Mouse (Mus musculus) heart, adult 2 months (tissue): ENCODE measurements around the gene Tspo2. TPM values are rescaled to one million over a fixed set of nuclear protein-coding genes. Genes with fewer than 3 reads are reported as not detected.

Experiments used
- DNase-seq, 2 experiments: peaks; one replicate each; pipeline ENCODE4 v3.0.0; 2021
- H3K27ac ChIP-seq: fragments of 200-600 bp; 2 replicates; pipeline ENCODE4 v1.8.1; 2022
- H3K27me3 ChIP-seq: fragments of 200-500 bp; 2 replicates; pipeline ENCODE4 v1.6.1; 2012; ENCODE audit warnings: mild to moderate bottlenecking, low read length, inconsistent platforms, mixed read lengths; ENCODE audit not compliant: control insufficient read depth, insufficient read depth
- H3K36me3 ChIP-seq: fragments of 200-500 bp; 2 replicates; pipeline ENCODE4 v1.6.1; 2012; ENCODE audit warnings: low read length, inconsistent platforms; ENCODE audit not compliant: control insufficient read depth, insufficient read depth
- H3K4me1 ChIP-seq: fragments of 200-500 bp; 2 replicates; pipeline ENCODE4 v1.6.1; 2011; ENCODE audit warnings: low read length; ENCODE audit not compliant: control insufficient read depth, insufficient read depth
- H3K4me3 ChIP-seq: fragments of 200-600 bp; 2 replicates; pipeline ENCODE4 v1.8.1; 2022
- H3K79me2 ChIP-seq: fragments of 200-500 bp; replicated peaks from 2 replicates; pipeline ENCODE4 v1.6.1; 2012; ENCODE audit warnings: mild to moderate bottlenecking, inconsistent platforms, low read length, moderate library complexity, mixed read lengths; ENCODE audit not compliant: control insufficient read depth, insufficient read depth
- H3K9ac ChIP-seq: fragments of 200-500 bp; 2 replicates; pipeline ENCODE4 v1.6.1; 2012; ENCODE audit warnings: low read depth, mild to moderate bottlenecking, control low read depth, inconsistent platforms, low read length, mixed read lengths
- CTCF ChIP-seq: fragments of 200-600 bp; IDR thresholded peaks from 2 replicates; pipeline ENCODE4 v1.8.1; 2022; ENCODE audit warnings: antibody characterized with exemption, mild to moderate bottlenecking, moderate library complexity
- EP300 ChIP-seq: fragments of 200-500 bp; IDR thresholded peaks from 2 replicates; pipeline ENCODE4 v1.6.1; 2011; ENCODE audit warnings: low read depth, low read length, control low read depth; ENCODE audit not compliant: insufficient read depth
- POLR2A ChIP-seq: fragments of 200-500 bp; IDR thresholded peaks from 2 replicates; pipeline ENCODE4 v1.6.1; 2011; ENCODE audit warnings: mild to moderate bottlenecking, low read depth, low read length, control low read depth; ENCODE audit not compliant: insufficient read depth
- WGBS: fragments of 180-500 bp; shearing (Covaris S2); methylation state at CpG from one replicate; pipeline ENCODE4 v1.1.7; 2018; 5-methylcytosine and 5-hydroxymethylcytosine counted together
- intact Hi-C: fragments of 180-260 bp; cut with DNase I; formaldehyde crosslinking; loops from one replicate; pipeline ENCODE4 v1.15.1; 2025
- polyA plus RNA-seq: library from polyadenylated mRNA; depleted of rRNA; stranded (reverse); fragments of >200 nt; gene quantifications from 2 replicates; pipeline ENCODE4 v1.2.3, GENCODE M21; 2012
- total RNA-seq, 2 experiments: library from RNA; stranded (reverse); gene quantifications; 2 replicates each; pipeline ENCODE4 v1.2.3; 2021

The Tspo2 gene
- total and polyA plus RNA-seq, 3 experiments = 1.9 to 5.4 TPM; not detected in 1

DNA sequence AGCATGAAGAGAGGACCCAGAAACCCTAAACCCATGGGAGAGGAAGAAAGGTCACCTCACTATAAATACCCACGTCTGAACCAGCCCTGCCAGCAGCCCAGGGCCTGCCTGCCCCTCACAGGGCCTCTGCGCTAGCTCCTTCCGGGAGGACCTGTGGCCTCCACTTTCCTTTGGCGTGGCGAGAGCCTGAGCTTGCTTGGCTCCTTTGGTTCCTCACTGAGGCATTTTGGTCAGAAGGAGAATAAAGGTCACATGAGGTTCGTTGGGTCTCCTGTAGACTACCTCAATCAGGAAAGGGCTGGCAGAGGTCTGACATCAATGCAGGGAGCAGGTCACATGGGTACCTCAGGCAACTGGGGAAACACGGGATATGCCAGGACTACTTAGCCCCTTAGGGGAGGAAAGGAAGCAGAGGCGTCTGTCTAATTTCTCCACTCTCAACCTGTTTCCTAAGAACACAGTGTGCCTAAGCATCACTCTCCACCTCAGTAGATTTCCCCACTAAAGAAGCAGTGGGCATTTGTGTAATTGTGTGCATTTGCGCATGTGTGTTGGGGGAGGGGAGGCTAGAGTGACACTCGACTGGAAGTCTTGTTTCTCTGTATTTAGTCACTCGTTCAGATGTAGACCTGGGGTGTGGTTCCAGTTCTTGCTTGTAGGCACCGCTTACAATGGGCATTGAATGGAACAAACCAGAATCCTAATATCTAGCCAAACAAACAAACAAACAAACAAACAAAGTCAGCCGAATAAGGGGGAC lies 24.2 kb downstream of the Tspo2 start:
- H3K9ac ChIP-seq = no peak overlapping the region
- H3K27me3 ChIP-seq = no peaks in the 10 kb centered on the region
- TF ChIP-seq POLR2A (no peak), EP300 (peak; percentile 44; the same call in 1 of the 2 replicates)
- 39% methylated on average over 13 of the region's 13 CpGs for WGBS
- peak overlapping the region; percentile 83 for H3K27ac ChIP-seq
- DNase-seq = peak in 1 of 2 experiments; percentile 65
- H3K4me1 ChIP-seq = peaks cover 24% of the 10 kb centered on the region
- H3K79me2 ChIP-seq = no peaks in the 10 kb centered on the region; the same call in 1 of the 2 replicates
- peaks cover 11% of the 10 kb centered on the region for H3K36me3 ChIP-seq
- no peak overlapping the region; the same call in 1 of the 2 replicates for H3K4me3 ChIP-seq
- intact Hi-C loops = loop anchor here (2.0 kb wide), 1 partner anchor 16 kb away; the partner anchor contains the start of gene Oard1

DNA sequence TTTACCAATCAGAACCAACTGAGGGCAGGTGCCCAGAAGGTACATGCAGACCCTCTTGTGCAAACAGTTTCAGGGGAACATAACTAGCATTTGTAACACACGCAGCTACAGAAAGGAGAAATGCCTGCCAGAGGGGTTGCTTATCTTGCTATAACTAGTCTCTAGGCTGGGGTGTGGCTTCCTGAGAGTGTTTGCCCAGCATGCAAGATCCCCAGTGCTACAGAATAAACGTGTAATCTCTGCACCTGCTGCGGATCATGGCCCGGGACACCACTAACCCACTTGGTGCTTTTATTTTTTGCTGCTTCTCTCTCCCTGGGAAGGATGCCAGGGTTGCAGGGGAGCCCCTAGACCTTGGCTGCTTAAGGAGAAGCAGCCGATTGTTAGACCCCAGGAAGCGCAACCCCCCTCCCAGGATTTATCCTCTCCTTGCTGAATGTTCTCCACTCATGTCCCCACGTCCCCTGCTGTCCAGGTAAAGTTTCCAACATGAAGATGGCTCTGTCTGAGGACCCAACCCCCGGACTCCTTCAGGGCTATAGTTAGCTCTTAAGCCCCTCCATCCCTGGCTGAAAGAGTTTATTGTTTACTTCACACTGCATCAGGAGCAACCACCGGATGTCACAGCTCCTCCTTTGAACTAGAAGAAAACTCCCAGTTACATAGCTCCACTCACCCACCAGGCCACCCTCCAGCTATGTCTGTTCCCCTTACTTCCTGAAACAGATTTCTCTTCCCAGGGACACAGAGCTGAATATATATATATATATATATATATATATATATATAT lies 25.3 kb downstream of the Tspo2 start:
- Histone ChIP-seq H3K79me2 (no peaks in the 10 kb centered on the region; the same call in 1 of the 2 replicates), H3K4me1 (peaks cover 22% of the 10 kb centered on the region), H3K27me3 (no peaks in the 10 kb centered on the region), H3K4me3 (0 out of 2 replicates have a peak overlapping the region, but pooled peaks have one; percentile 1), H3K36me3 (peaks cover 11% of the 10 kb centered on the region), H3K27ac (peak overlapping the region; percentile 83), H3K9ac (peak overlapping the region; percentile 26)
- peak in 1 of 2 experiments; percentile 58 for DNase-seq
- intact Hi-C loops = loop anchor here (2.0 kb wide), 1 partner anchor 15 kb away; the partner anchor contains the start of gene Oard1
- TF ChIP-seq CTCF = no peak
- no peak for TF ChIP-seq POLR2A
- TF ChIP-seq EP300 = no peak
- 13% methylated on average over 9 of the region's 9 CpGs for WGBS

DNA sequence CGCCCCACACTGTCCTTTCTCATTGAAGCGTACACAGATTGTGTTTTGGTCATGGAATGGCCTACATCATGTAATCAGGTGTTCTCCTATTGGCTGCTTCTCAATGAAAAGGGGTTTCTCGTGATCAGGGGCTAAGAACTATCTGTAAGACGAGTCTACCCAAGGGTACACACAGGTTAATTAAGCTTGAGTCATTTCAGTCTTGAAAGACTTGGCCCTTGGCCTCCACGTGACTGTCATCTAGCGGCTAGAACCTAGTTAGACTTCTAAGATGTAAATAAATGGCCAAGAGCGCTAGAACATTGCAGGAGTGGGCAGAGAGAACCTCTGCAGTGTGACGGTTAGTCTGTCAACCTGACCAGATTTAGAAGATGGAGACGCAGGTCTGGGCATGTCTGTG lies 27.1 kb downstream of the Tspo2 start:
- Histone ChIP-seq H3K36me3 (peaks cover 6% of the 10 kb centered on the region), H3K79me2 (no peaks in the 10 kb centered on the region; the same call in 1 of the 2 replicates), H3K9ac (no peak overlapping the region), H3K27ac (no peak overlapping the region; the same call in 1 of the 2 replicates), H3K4me1 (peaks cover 15% of the 10 kb centered on the region), H3K27me3 (no peaks in the 10 kb centered on the region), H3K4me3 (no peak overlapping the region)
- intact Hi-C loops = no loop called here
- TF ChIP-seq CTCF = no peak
- TF ChIP-seq POLR2A = no peak
- no peak for TF ChIP-seq EP300
- WGBS = 78% methylated on average over 9 of the region's 9 CpGs
- DNase-seq = no peak

DNA sequence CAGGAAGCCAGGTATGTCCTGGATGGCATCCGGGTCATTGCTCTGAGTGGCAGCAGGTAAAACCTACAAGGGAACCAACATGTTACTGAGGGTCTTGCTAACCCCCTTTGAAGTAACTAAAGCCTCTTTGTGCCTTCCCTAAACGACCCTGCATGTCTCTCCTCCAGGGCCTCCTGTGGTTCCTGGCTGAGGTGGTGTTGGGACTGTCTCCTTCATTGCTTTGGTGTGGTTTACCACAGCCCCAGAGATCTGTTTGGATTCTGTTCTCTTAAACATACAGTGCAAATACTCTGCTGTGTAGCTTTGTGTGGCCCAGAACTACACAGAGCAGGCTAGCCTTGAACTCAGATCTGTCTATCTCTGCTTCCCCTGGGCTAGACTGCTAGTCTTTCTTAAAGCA lies 31.8 kb downstream of the Tspo2 start:
- H3K4me1 ChIP-seq = peaks cover 5% of the 10 kb centered on the region
- H3K36me3 ChIP-seq = peaks cover 3% of the 10 kb centered on the region; the same call in 1 of the 2 replicates
- no peak for DNase-seq
- TF ChIP-seq CTCF (no peak), EP300 (no peak), POLR2A (no peak)
- WGBS = 52% methylated on average over 2 of the region's 2 CpGs
- H3K4me3 ChIP-seq = no peak overlapping the region
- no peak overlapping the region for H3K9ac ChIP-seq
- no peaks in the 10 kb centered on the region for H3K27me3 ChIP-seq
- no peaks in the 10 kb centered on the region for H3K79me2 ChIP-seq
- intact Hi-C loops = loop anchor here (5.0 kb wide), 1 partner anchor 33 kb away; the partner anchor contains the start of genes Tspo2 and Unc5cl
- no peak overlapping the region for H3K27ac ChIP-seq

DNA sequence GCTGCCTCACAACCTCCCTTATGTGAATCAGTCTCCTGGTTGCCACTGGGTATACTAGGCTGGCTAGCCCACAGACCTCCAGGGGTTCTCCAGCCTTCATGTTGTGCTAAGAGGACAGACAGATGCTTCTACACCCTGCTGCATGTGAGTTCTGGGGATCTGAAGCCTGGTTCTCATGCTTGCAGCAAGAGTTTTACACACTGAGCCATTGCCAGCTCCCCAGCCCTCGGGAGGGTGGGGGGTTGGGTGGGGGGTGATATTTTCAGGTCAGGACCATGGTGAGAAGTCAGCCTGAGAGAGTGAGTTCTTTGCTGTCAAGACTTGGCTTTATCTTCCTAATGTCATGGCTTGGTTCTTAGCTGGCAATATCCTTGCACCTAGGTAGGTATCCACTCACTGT lies 32.5 kb downstream of the Tspo2 start:
- no peak for TF ChIP-seq POLR2A
- TF ChIP-seq CTCF = no peak
- no peak for TF ChIP-seq EP300
- Histone ChIP-seq H3K27me3 (no peaks in the 10 kb centered on the region), H3K4me3 (no peak overlapping the region), H3K36me3 (no peaks in the 10 kb centered on the region), H3K27ac (peak overlapping the region; percentile 21; the same call in 1 of the 2 replicates), H3K4me1 (peaks cover 2% of the 10 kb centered on the region), H3K79me2 (no peaks in the 10 kb centered on the region), H3K9ac (no peak overlapping the region)
- WGBS = 67% methylated on average over 1 of the region's 1 CpGs
- intact Hi-C loops = loop anchor here (5.0 kb wide), 1 partner anchor 34 kb away; the partner anchor contains the start of genes Tspo2 and Unc5cl
- no peak for DNase-seq
